Mouse (Mus musculus) spleen, embryonic (tissue): ENCODE measurements around the gene Fbxl20.
"Not testable (repeated sequence)": the region's sequence is repeated elsewhere in the genome, so short reads cannot be mapped to it uniquely, and the experiment has no call there.

Experiments
- CTCF ChIA-PET: fragments of 350-600 bp; sonication (Branson Sonifier 250); formaldehyde crosslinking; loops from one replicate; lab custom pipeline; 2022; lab: Charles Lee

The Fbxl20 gene

GRCm38 (mm10) chr11:98149786-98150624 is at the start of gene Fbxl20:
TSS of gene Fbxl20 (minus strand) at chr11:98150403.
- CTCF ChIA-PET, result interaction anchor here (0.9 kb wide), 1 partner anchor 9 kb away, joined by 5 read pairs; no protein-coding TSS in a partner anchor

DNA sequence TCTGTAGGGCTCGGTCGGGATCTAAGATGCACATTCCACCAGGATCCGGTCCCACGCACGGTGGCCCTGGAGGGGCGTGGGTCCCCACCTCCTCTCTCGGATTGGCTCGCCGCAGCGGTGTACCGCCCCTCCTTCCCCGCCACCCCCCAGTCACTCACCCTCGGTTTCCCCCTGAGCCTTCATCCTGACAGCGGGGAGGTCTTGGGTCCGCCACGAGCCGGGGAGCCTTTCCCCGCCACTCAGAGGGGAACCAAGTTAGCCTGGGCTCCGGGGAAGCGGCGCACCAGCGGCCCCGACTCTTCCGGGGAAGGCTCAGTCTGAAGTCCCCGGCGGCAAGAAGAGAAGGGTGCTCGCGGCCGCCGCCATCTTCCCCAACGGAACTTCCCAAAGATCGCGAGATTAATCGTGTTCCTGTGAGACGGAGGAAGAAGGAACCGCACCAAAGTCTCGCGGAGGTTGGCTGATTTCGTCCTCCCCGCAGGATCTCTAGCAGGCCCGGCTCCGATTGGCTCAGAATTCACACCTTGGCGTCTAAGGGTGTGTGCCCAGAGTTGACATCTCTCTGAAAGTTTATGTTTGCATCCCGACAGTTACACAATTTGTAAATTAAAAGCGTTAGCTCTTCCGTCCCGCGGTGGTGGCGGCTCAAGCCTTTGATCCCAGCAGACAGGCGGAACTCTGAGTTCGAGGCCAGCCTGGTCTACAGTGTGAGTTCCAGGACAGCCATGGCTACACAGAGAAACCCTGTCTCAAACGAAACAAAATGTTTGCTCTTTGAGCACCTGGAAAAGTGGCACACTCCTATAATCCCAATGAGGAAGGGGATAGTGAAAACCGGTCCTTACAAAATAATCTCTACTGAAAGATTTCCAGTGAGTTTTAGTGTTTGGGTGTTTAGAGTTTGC is 43.0 kb upstream of the Fbxl20 start, which contains the start of gene Med1:
Med1 (minus strand) TSS at position 393 of the 905 bp plus-strand sequence.
- CTCF ChIA-PET, result no interaction called here

GRCm38 (mm10) chr11:98190820-98191219 is 40.6 kb upstream of the Fbxl20 start:
- CTCF ChIA-PET, result interaction anchor here (0.5 to 0.6 kb wide), 2 partner anchors 48 to 297 kb away, joined by 3 to 18 read pairs; no protein-coding TSS in a partner anchor

- CTCF ChIA-PET, result no interaction called here
Observed at GRCm38 (mm10) chr11:98187640-98188395, 37.6 kb upstream of the Fbxl20 start.

GRCm38 (mm10) chr11:98182149-98182548 is 31.9 kb upstream of the Fbxl20 start:
- CTCF ChIA-PET, result not testable (repeated sequence)

GRCm38 (mm10) chr11:98168400-98168799 is 18.2 kb upstream of the Fbxl20 start:
- CTCF ChIA-PET, result no interaction called here

GRCm38 (mm10) chr11:98155094-98155493 is 4.9 kb upstream of the Fbxl20 start:
- CTCF ChIA-PET, result no interaction called here

DNA sequence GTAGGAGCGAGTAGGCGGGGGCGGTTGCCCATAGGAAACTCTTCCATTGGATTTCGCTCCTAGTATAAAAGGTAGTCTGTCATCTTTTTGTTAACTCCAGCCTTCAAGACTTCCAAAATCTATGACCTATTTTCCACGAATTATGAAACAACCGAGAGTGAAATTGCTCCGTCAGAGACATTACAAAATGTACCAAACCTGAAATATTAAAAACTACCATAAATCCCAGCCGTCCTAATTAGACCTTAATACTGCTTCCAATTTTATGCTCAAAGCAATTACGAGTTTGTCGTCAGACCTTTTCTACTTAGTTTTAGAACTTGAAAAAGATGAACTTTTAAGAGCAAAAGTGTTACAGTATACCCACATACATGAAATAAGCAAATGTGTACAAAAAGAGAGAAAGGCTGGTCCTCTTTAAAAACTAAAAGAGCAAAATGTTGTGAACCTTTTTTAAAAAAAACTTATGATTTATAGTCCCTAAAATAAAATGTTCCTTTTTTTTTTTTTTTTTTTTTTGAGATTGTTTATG is 488 bp upstream of the Fbxl20 start:
- CTCF ChIA-PET, result no interaction called here

DNA sequence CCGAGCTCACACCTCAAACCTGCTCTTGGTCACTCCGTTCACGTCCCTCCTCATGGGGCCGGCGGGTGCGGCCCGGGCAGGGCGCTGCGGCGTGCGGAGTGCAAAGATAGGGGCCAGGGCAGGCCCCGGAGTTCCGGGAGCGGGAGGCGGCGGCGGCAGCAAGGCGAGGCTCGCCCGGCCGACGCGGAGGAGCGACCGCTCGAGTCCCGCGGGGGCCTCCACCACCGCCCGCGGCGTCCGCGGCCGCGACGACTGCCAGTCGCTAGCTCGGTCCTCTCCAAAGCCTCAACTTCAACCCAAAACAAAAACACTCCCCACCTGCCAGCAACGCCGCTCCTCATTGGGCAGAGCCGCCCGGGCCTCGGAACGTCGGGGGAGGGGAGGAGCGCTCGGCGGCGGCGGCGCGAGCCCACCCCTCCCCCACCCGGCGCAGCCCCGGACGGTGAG is 876 bp downstream of the Fbxl20 start:
- CTCF ChIA-PET, result interaction anchor here (0.9 kb wide), 1 partner anchor 10 kb away, joined by 5 read pairs; no protein-coding TSS in a partner anchor

DNA sequence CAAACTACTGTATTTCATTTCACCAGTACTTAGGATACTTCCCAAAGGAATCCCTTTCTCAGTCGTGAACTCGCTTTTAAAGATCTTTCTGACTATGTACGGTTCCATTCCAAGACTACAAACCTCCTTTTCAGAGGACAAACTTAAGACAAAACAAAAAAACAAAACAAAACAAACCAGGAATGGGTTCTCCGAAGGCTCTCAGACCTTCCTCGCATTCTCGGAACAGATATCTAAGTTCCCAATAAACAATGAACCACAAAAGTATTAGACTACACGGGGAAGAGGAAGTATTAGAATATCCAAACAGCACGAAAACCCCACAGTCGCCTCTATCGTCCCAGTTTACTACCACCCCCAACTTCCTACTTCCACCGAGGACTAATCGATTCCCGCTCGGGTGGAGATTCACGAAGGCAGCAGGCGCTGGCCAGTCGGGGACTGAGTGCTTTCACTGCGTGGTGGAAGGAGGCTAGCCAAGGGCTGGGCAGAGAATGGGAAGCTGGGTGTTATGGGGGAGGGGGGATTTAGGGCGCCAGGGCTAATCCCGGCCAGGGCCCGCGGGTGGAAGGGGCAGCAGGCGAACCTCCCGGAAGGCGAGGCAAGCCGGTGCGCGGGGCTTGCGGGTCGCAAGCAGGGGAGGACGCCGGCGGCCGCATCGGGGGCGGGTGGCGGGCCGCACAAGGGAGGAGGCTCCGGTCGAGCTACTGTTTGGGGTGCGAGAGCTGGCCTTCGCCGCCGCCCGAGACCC is 1.5 kb downstream of the Fbxl20 start:
- CTCF ChIA-PET, result interaction anchor here (0.6 kb wide), 1 partner anchor 23 kb away, joined by 7 read pairs; no protein-coding TSS in a partner anchor

DNA sequence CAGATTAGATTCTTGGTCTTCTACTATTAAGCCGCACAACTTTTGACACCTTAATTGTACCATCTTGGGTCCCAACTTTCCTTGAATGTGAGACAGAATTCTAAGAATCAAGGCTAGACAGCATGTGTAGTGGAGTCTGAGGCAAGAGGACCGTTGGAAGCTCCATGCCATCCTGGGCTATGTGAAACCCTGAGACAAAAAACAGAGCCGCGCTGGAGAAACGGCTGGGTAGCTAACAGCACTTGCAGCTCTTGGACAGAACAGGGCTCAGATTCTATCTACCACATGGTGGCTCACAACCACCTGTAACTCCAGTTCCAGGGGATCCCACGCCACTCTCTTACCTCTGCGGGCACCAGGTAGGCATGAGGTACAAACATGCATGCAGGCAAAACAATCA is 4.3 kb downstream of the Fbxl20 start:
- CTCF ChIA-PET, result interaction anchor here (0.5 to 0.9 kb wide), 2 partner anchors 193 to 418 kb away, joined by 3 read pairs; no protein-coding TSS in a partner anchor

GRCm38 (mm10) chr11:98142545-98142944 is 7.7 kb downstream of the Fbxl20 start:
- CTCF ChIA-PET, result no interaction called here

GRCm38 (mm10) chr11:98138894-98139293 is 11.3 kb downstream of the Fbxl20 start:
- CTCF ChIA-PET, result no interaction called here

- CTCF ChIA-PET, result interaction anchor here (0.5 kb wide), 1 partner anchor 9 kb away, joined by 4 read pairs; no protein-coding TSS in a partner anchor
Observed at GRCm38 (mm10) chr11:98137836-98138235, 12.4 kb downstream of the Fbxl20 start.

DNA sequence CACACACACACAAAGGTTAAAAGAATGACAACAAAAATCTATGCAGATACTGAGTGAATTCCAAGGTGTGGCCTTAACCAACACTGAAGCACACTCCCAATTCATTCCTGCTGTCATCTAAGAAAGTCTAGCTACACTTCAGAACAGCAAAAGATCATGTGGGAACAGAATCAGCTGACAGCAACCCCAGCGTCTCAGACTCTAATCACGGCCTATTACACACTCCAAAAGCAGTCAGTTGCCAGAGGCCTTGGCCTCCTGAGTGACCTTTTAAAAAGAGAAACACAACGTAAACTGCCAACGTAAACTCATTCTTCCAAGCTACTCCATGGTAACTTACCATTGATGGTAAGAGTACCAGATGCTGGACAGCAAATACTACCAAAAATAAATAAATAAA is 15.3 kb downstream of the Fbxl20 start:
- CTCF ChIA-PET, result no interaction called here

DNA sequence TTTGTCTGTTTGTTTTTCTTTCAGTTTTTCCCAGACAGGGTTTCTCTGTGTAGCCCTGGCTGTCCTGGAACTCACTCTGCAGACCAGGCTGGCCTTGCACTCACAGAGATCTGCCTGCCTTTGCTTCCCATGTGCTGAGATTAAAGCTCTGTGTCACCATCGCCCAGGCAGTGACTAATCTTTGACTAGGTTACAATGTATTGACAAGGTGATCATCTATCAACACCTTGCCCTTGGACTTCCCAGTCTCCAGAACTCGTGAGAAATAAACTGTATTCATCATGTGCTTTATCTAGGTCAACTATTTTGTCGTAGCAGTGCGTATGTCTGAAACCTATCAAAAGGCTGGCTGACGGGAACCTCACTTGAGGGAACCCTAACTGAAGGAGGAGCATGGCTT is 26.8 kb downstream of the Fbxl20 start:
- CTCF ChIA-PET, result no interaction called here

GRCm38 (mm10) chr11:98114363-98114762 is 35.8 kb downstream of the Fbxl20 start:
- CTCF ChIA-PET, result no interaction called here

GRCm38 (mm10) chr11:98113504-98113903 is 36.7 kb downstream of the Fbxl20 start:
- CTCF ChIA-PET, result no interaction called here

DNA sequence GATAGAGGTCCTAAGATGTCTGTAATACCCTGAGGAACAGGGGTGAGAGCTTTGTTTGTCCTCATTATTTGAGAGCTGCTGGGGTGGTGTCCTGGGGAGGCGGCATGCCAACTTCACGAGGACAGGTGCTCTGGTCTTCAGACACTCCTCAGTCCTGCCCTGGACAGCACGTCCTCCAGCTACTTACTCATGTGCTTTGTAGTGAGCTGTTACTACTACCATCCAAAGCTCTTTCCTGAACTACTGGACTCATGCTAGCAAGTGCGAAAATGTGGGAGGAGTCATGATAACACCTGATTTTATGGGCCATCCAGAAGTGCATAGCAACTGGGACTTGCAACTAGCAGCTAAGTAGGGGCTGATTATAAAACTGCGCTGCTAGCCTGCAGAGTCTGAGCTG is 40.5 kb downstream of the Fbxl20 start:
- CTCF ChIA-PET, result no interaction called here

DNA sequence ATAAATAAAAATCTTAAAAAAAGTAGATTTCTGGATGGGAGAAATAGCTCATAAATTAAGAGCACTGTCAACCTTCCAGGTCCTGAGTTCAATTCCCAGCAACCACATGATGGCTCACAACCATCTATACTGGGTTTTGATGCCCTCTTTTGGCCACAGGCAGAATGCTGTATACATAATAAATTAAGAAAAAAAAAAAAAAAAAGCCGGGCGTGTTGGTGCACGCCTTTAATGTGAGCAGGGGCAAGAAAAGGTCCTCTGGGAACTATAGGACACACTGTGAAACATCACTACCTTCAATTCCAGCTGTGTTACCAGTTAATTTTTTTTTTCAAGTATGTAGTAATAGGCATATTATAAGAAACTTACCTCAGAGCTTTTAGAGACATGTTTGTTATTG is 48.9 kb downstream of the Fbxl20 start:
- CTCF ChIA-PET, result no interaction called here
